Mouse (Mus musculus) stomach, embryonic 14.5 days (tissue): Measurements from ENCODE around the gene Ccdc60. TPM values are rescaled to one million over a fixed set of nuclear protein-coding genes. Genes with fewer than 3 reads are reported as not detected.

Experiments
- ATAC-seq: fragments of 200-750 bp; cut with Nextera tagmentation; 2 replicates; pipeline ENCODE4 v1.8.0; 2017; ENCODE audit warnings: low read depth, moderate TSS enrichment; ENCODE audit not compliant: insufficient number of reproducible peaks, insufficient read depth, low FRiP score
- H3K27ac ChIP-seq: fragments of 300-500 bp; sonication (generic); 2 replicates; pipeline ENCODE4 v1.5.1; 2014; ENCODE audit warnings: mild to moderate bottlenecking, low read length, moderate library complexity, mixed read lengths
- H3K27me3 ChIP-seq: fragments of 300-500 bp; sonication (generic); 2 replicates; pipeline ENCODE4 v1.6.1; 2014; ENCODE audit warnings: low read length, control low read depth, mixed read lengths; ENCODE audit not compliant: control insufficient read depth, insufficient read depth
- H3K36me3 ChIP-seq: fragments of 300-500 bp; sonication (generic); 2 replicates; pipeline ENCODE4 v1.6.1; 2014; ENCODE audit warnings: mild to moderate bottlenecking, control low read depth, low read length, moderate library complexity, mixed read lengths; ENCODE audit not compliant: control insufficient read depth, insufficient read depth
- H3K4me1 ChIP-seq: fragments of 300-500 bp; sonication (generic); 2 replicates; pipeline ENCODE4 v1.6.1; 2014; ENCODE audit warnings: low read length, control low read depth, mixed read lengths; ENCODE audit not compliant: control insufficient read depth, insufficient read depth
- H3K4me2 ChIP-seq: fragments of 300-500 bp; sonication (generic); replicated peaks from 2 replicates; pipeline ENCODE4 v1.6.1; 2014; ENCODE audit warnings: low read depth, low read length, control low read depth
- H3K4me3 ChIP-seq: fragments of 300-500 bp; sonication (generic); 2 replicates; pipeline ENCODE4 v1.5.1; 2014; ENCODE audit warnings: low read depth, low read length, control low read depth
- H3K9ac ChIP-seq: fragments of 300-500 bp; sonication (generic); replicated peaks from 2 replicates; pipeline ENCODE4 v1.6.1; 2014; ENCODE audit warnings: low read depth, mild to moderate bottlenecking, control low read depth, low read length, moderate library complexity, mixed read lengths
- H3K9me3 ChIP-seq: fragments of 300-500 bp; sonication (generic); 2 replicates; pipeline ENCODE4 v1.6.1; 2016; ENCODE audit warnings: low read depth, low read length, control low read depth; ENCODE audit not compliant: control insufficient read depth
- WGBS: fragments of 180-500 bp; shearing (Covaris S2); extraction: QIAGEN DNeasy Blood & Tissue Kit; methylation state at CpG from one replicate; pipeline ENCODE4 v1.1.7; 2014; 5-methylcytosine and 5-hydroxymethylcytosine counted together
- polyA plus RNA-seq: library from polyadenylated mRNA; unstranded; fragments of >200 nt; fragmentation: Nextera tagmentation; extraction: Ambion mirVana; gene quantifications from 2 replicates; pipeline ENCODE4 v1.2.1, GENCODE M21; 2014

The Ccdc60 gene
- polyA plus RNA-seq, 1 experiment from 2014 or later = 2.2 TPM

DNA sequence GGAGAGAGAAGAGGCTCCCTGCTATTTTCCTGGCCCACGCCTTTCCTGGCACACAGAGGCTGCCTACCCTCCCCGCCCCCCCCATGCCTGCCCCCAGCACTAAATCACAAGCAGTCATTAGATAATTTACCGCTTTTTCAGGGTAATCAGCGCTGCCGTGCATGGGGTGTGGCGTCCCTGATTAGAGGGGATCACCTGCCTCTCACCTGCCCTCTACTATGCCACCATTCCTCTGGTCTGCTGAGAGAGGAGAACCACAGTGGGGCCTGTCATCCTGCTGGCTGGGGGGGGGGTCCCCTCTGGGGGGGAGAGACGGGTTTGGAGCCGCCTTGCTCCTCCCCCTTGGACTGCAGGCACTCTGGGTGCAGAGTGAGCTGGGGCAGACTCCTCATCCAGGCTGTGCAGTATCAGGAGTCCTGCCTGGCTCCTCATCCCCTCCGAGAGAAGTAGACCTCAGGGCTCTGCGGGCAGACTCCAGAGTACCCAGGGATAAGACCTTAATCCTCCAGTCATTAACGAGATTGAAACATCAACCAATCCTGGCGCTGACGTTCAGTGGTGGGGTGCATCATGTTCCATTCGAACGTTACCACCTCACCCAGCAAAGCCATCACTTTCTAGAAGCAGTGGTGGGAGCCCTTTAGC lies 3.1 kb downstream of the Ccdc60 start:
- no peak overlapping the region for H3K9ac ChIP-seq
- no peak overlapping the region for H3K4me3 ChIP-seq
- no peak overlapping the region for H3K4me2 ChIP-seq
- no peaks in the 10 kb centered on the region for H3K9me3 ChIP-seq
- WGBS = 35% methylated on average over 15 of the region's 15 CpGs
- H3K36me3 ChIP-seq = no peaks in the 10 kb centered on the region
- no peaks in the 10 kb centered on the region for H3K27me3 ChIP-seq
- H3K27ac ChIP-seq = no peak overlapping the region
- H3K4me1 ChIP-seq = peaks cover 13% of the 10 kb centered on the region; the same call in 1 of the 2 replicates
- no peak for ATAC-seq

DNA sequence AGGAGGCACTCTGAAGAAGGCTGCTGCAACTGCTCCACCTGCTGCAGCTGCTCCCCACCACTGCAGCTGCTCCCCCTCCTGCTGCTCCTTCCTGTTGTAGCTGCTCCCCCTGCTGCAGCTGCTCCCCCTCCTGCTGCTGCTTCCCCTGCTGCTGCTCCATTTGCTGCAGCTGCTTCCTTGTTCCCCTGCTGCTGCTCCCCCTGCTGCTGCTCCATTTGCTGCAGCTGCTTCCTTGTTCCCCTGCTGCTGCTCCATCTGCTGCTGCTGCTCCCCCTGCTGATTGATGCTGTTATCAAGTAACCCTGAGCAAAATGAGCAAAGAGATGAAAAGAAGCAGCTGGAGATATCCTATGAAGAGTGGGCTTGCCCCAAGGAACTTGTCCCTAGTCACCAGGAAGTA lies 8.3 kb downstream of the Ccdc60 start:
- H3K4me3 ChIP-seq = no peak overlapping the region
- no peak for ATAC-seq
- H3K27me3 ChIP-seq = no peaks in the 10 kb centered on the region
- H3K9ac ChIP-seq = no peak overlapping the region
- no peaks in the 10 kb centered on the region for H3K36me3 ChIP-seq
- H3K27ac ChIP-seq = no peak overlapping the region
- H3K4me1 ChIP-seq = peaks cover under 1% of the 10 kb centered on the region; the same call in 1 of the 2 replicates
- H3K4me2 ChIP-seq = no peak overlapping the region
- H3K9me3 ChIP-seq = no peaks in the 10 kb centered on the region

DNA sequence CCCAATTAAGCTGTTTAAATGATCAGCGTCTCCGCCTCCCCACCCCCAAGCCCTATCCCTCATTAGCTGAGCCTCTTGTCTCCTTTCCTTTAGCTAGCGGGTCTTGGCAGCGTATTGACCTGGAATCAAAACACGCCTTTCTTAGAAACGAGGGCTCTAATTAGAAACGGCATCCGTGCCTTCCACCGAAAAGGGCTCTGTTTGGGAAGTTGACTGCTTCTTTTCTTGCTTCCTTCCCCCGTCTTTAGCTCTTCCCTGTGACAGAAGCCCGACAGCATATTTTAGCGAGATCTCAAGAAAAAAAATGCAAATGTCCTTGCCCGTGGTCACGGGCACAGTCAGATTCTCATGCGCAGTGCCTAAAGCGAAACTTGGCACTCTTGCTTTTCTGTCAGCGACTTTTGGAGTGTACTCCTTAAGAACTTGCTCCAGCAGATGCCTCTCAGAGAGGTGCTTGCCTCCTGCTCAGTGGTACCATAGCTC lies 10.3 kb downstream of the Ccdc60 start:
- H3K9ac ChIP-seq = no peak overlapping the region
- H3K36me3 ChIP-seq = no peaks in the 10 kb centered on the region
- ATAC-seq = no peak
- no peaks in the 10 kb centered on the region for H3K9me3 ChIP-seq
- H3K4me3 ChIP-seq = no peak overlapping the region
- no peaks in the 10 kb centered on the region for H3K27me3 ChIP-seq
- no peak overlapping the region for H3K27ac ChIP-seq
- no peaks in the 10 kb centered on the region for H3K4me1 ChIP-seq
- WGBS = 92% methylated on average over 17 of the region's 17 CpGs
- H3K4me2 ChIP-seq = no peak overlapping the region

DNA sequence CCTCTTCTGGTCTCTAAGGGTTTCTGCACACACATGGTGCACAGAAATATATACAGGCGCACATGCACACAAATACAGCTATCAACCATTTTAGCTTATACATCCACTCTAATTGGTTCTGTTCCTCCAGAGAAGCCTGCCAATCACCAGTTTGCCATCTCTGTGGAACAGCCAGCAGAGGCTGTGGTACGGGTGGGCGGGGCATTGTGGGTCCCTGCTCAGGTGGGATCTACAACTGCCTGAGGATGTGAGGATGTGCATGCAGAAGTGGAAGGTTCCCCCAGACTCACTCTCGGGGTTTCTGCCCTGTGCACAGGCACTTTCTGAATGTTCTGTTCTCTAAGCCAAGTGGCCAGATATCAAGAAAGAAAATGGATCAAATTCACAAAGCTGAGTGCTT lies 10.8 kb downstream of the Ccdc60 start:
- Histone ChIP-seq H3K9ac (no peak overlapping the region), H3K4me1 (no peaks in the 10 kb centered on the region), H3K27me3 (no peaks in the 10 kb centered on the region), H3K4me2 (no peak overlapping the region), H3K4me3 (no peak overlapping the region), H3K9me3 (no peaks in the 10 kb centered on the region), H3K27ac (no peak overlapping the region), H3K36me3 (no peaks in the 10 kb centered on the region)
- WGBS = 89% methylated on average over 4 of the region's 4 CpGs
- ATAC-seq = no peak

DNA sequence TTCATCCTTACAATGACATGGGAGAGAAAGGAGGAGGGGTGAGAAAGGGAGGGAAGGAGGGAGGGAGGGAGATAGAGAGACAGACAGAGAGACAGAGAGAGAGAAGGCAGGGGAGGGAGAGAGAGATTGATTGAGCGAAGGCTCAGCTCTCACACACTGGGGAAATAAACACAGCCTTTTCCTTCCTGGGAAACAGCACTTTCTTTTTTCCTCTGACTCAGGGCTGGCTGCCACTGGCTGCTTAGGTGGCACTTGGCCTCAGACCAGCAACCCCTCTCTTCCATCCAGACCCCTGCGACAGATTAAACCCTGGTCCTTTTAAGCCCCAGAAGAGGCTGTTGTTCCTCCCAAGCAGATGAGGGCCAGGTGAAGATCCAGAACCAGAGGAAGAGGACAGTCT lies 14.0 kb downstream of the Ccdc60 start:
- no peak overlapping the region for H3K9ac ChIP-seq
- H3K4me1 ChIP-seq = peaks cover 6% of the 10 kb centered on the region; the same call in 1 of the 2 replicates
- 23% methylated on average over 2 of the region's 2 CpGs for WGBS
- H3K9me3 ChIP-seq = no peaks in the 10 kb centered on the region
- no peak for ATAC-seq
- H3K36me3 ChIP-seq = no peaks in the 10 kb centered on the region
- H3K27me3 ChIP-seq = no peaks in the 10 kb centered on the region
- no peak overlapping the region for H3K27ac ChIP-seq
- no peak overlapping the region for H3K4me3 ChIP-seq
- no peak overlapping the region for H3K4me2 ChIP-seq

DNA sequence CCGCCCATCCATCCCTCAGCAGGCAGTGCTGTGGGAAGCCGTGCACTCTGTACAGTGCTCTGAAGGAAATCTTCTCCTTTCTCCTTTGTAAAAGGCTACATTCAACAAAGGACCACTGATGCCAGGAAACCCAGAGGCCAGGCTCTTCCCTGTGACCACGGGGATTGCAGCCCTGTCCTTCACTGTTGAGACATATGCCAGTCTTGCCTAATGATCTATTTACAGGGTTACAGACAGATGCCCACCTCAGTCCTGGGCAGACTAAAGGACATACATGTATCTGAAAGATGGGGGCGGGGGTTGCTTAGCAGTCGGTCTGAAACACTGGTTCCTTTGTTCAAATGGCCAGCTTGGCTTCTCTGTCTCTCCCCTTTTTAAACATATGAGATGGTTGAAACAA lies 14.4 kb downstream of the Ccdc60 start:
- no peak for ATAC-seq
- Histone ChIP-seq H3K4me2 (no peak overlapping the region), H3K36me3 (no peaks in the 10 kb centered on the region), H3K9ac (no peak overlapping the region), H3K27me3 (no peaks in the 10 kb centered on the region), H3K27ac (no peak overlapping the region), H3K4me1 (peaks cover 6% of the 10 kb centered on the region; the same call in 1 of the 2 replicates), H3K4me3 (no peak overlapping the region), H3K9me3 (no peaks in the 10 kb centered on the region)
- 51% methylated on average over 5 of the region's 5 CpGs for WGBS

DNA sequence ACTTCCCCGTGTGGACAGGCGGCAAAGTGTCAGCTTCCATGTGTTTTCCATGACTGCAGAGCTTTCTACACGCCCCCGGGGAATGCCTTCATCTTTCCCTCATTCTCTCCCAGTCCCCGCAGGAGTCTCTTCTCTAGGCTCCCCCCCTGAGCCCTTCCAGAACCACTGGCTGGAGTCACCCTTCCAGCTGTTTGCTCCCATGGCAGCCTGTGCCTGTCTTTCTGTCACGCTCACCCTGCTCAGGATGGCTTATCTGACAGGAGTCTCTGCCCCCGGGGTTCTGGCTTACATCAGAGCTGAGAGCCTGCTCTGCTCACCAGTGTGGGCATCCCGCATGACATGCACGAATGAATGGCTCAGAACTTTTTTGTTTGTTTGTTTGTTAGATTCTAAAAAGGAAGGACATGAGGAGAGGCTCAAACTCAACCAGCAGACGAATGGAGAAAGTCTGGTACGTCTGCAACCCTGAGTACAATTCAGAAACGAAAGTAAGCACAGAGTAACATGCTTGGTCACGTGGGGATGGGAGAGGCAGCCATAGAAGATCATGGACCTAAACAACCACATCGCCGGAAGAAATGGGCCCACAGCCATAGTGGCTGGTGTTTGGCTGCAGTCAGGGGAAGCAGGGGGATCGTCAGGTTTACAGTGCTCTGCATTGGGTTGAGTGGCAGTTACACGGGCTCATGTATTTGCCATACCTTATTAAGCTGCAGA lies 17.1 kb downstream of the Ccdc60 start:
- H3K4me3 ChIP-seq = no peak overlapping the region
- H3K27ac ChIP-seq = no peak overlapping the region
- WGBS = 46% methylated on average over 17 of the region's 17 CpGs
- no peak overlapping the region for H3K9ac ChIP-seq
- no peaks in the 10 kb centered on the region for H3K27me3 ChIP-seq
- H3K9me3 ChIP-seq = no peaks in the 10 kb centered on the region
- ATAC-seq = no peak
- H3K4me2 ChIP-seq = no peak overlapping the region
- no peaks in the 10 kb centered on the region for H3K36me3 ChIP-seq
- peaks cover 6% of the 10 kb centered on the region; the same call in 1 of the 2 replicates for H3K4me1 ChIP-seq

DNA sequence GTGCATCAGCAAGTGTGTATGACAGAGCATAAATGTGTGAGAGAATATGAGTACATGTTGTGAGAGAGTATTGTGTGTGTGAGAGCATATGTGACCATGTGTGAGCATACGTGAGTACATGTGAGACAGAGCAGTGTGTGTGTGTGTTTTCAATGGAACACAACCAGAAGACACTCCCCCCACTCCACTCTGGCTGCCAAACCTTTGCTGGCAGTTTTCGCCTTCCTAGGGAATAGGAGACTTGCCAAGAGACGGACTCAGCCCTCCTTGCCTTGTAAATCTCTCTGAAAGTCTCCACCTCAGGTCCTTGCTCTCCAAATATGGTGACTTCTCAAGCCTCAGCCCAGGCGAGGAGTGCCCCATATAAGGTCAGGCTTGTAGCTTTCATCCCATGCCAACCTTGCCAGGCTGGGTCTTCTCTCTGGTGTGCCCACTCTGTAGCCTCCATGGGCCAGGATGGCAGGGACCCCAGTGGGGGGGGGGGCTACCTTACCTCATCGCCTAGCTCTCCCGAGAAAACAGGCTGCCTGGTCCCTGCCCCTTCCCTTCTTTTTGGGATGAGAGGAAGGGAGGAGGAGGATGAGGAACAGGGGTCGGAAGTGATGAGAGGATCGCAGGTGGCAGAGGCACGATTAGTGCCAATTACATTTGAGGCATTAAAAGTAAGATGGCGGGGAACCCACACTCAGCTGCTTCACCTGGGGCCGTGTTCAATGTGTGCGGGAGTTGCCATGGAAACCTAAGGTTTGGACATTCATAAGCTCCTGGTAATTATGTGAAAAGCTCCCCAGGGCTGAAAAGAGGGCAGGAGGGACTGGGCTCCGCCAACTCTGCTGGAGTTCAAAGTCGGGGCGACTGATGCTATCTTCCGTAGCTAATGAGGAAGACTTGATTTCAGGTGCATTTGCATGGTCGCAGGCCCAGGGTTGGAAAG lies 19.3 kb downstream of the Ccdc60 start:
- H3K27ac ChIP-seq = peak overlapping the region; percentile 66; the same call in 1 of the 2 replicates
- no peaks in the 10 kb centered on the region for H3K9me3 ChIP-seq
- 83% methylated on average over 17 of the region's 17 CpGs for WGBS
- ATAC-seq = 0 out of 2 replicates have a peak, but pooled peaks have one; percentile 50
- no peak overlapping the region for H3K9ac ChIP-seq
- no peaks in the 10 kb centered on the region for H3K27me3 ChIP-seq
- no peak overlapping the region for H3K4me3 ChIP-seq
- H3K4me1 ChIP-seq = peaks cover 6% of the 10 kb centered on the region; the same call in 1 of the 2 replicates
- H3K4me2 ChIP-seq = no peak overlapping the region
- H3K36me3 ChIP-seq = no peaks in the 10 kb centered on the region
